8 mouse cellular contexts compared by ENCODE assay signal in genomic region chr10:121350357-121351065, GRCm38 (mm10). TPM values are rescaled to one million over a fixed set of nuclear protein-coding genes. Genes with fewer than 3 reads are reported as not detected.
DNase-seq lines count a peak whose midpoint lies in the region; ATAC-seq and TF ChIP-seq lines count a peak whose summit lies in the region.

No protein-coding gene starts in this region.

- H3K4me1 ChIP-seq in ES-E14 (ENCODE audit: control insufficient read depth in 2 of 2, insufficient read depth in 2 of 2, low read length in 2 of 2, poor library complexity in 1 of 2), result no peaks in the 10 kb centered on the region
- peaks cover 10% of the 10 kb centered on the region for H3K4me1 ChIP-seq in forebrain, embryonic 11.5 days (replicated peaks; ENCODE audit: control insufficient read depth, insufficient read depth, low read length)
- H3K4me1 ChIP-seq in intestine, embryonic 14.5 days (replicated peaks; ENCODE audit: control insufficient read depth, insufficient read depth, low read length), result 0 out of 2 replicates have a peak, but pooled peaks cover 7% of the 10 kb centered on the region
- H3K4me1 ChIP-seq in lung, embryonic 15.5 days, result peaks cover 21% of the 10 kb centered on the region
- H3K4me1 ChIP-seq in small intestine, adult 2 months (ENCODE audit: control insufficient read depth, insufficient read depth, insufficient read length, low read length), result no peaks in the 10 kb centered on the region; the same call in 1 of the 2 replicates

- H3K36me3 ChIP-seq in ES-E14 (ENCODE audit: control insufficient read depth, insufficient read depth, low read length, poor library complexity, severe bottlenecking), result no peaks in the 10 kb centered on the region
- no peaks in the 10 kb centered on the region for H3K36me3 ChIP-seq in forebrain, embryonic 11.5 days (ENCODE audit: control insufficient read depth, insufficient read depth, low read length)
- no peaks in the 10 kb centered on the region for H3K36me3 ChIP-seq in intestine, embryonic 14.5 days (ENCODE audit: control insufficient read depth, insufficient read depth, low read length)
- H3K36me3 ChIP-seq in lung, embryonic 15.5 days, result no peaks in the 10 kb centered on the region
- no peaks in the 10 kb centered on the region for H3K36me3 ChIP-seq in small intestine, adult 2 months (ENCODE audit: control insufficient read depth, insufficient read depth, low read length)

- no peaks in the 10 kb centered on the region for H3K9me3 ChIP-seq in ES-E14 (ENCODE audit: control insufficient read depth, insufficient read depth, low read depth, low read length)
- H3K9me3 ChIP-seq in forebrain, embryonic 11.5 days (ENCODE audit: control insufficient read depth, low read length), result no peaks in the 10 kb centered on the region; the same call in 1 of the 2 replicates
- H3K9me3 ChIP-seq in intestine, embryonic 14.5 days (ENCODE audit: control insufficient read depth, low read length), result no peaks in the 10 kb centered on the region
- no peaks in the 10 kb centered on the region for H3K9me3 ChIP-seq in lung, embryonic 15.5 days

- peak; percentile 43 for DNase-seq in adrenal gland, adult 2 months
- DNase-seq in adrenal gland, postnatal 4 days (ENCODE audit: low spot score in 2 of 2), result no peak
- DNase-seq in ES-E14 (ENCODE audit: low read depth, low spot score), result no peak
- peak; percentile 71 for DNase-seq in forebrain, embryonic 11.5 days (ENCODE audit: low spot score)
- peak; percentile 68 for DNase-seq in intestine, embryonic 14.5 days (ENCODE audit: low spot score)
- no peak for DNase-seq in layer of hippocampus, adult 18-20 months (ENCODE audit: low spot score in 2 of 2)

- WGBS in forebrain, embryonic 11.5 days, result under 1% methylated on average over 35 of the region's 35 CpGs
- WGBS in intestine, embryonic 14.5 days, result 3% methylated on average over 34 of the region's 35 CpGs
- WGBS in lung, embryonic 15.5 days, result 2% methylated on average over 35 of the region's 35 CpGs
- WGBS in small intestine, adult 2 months, result 3% methylated on average over 35 of the region's 35 CpGs

- peak overlapping the region; percentile 66 to 81 for H3K4me3 ChIP-seq in ES-E14 (ENCODE audit: insufficient read depth in 1 of 2, low read depth in 1 of 2, low read length in 2 of 2, poor library complexity in 1 of 2, severe bottlenecking in 1 of 2)
- peak overlapping the region; percentile 42 for H3K4me3 ChIP-seq in forebrain, embryonic 11.5 days (ENCODE audit: low read depth, low read length)
- peak overlapping the region; percentile 42 for H3K4me3 ChIP-seq in intestine, embryonic 14.5 days (ENCODE audit: low read depth, low read length)
- H3K4me3 ChIP-seq in lung, embryonic 15.5 days, result peak overlapping the region; percentile 60
- H3K4me3 ChIP-seq in small intestine, adult 2 months (ENCODE audit: low read depth, low read length), result peak overlapping the region; percentile 77

- no peak for TF ChIP-seq POLR2A in small intestine, adult 2 months (IDR thresholded peaks at IDR 0.05; ENCODE audit: low read depth, low read length)

- peak overlapping the region; percentile 19; the same call in 1 of the 2 replicates for H3K9ac ChIP-seq in ES-E14 (ENCODE audit: insufficient read depth, low read depth, low read length, poor library complexity, severe bottlenecking)
- peak overlapping the region; percentile 43 for H3K9ac ChIP-seq in forebrain, embryonic 11.5 days (ENCODE audit: low read length)
- H3K9ac ChIP-seq in intestine, embryonic 14.5 days (ENCODE audit: low read length), result peak overlapping the region; percentile 42
- peak overlapping the region; percentile 46 for H3K9ac ChIP-seq in lung, embryonic 15.5 days

- TF ChIP-seq CTCF in small intestine, adult 2 months (IDR thresholded peaks at IDR 0.05; ENCODE audit: extremely low read depth, insufficient read length, insufficient replicate concordance, low read depth, low read length), result no peak

- peaks cover 16% of the 10 kb centered on the region; the same call in 1 of the 2 replicates for H3K27me3 ChIP-seq in forebrain, embryonic 11.5 days (ENCODE audit: control insufficient read depth, insufficient read depth, low read length)
- H3K27me3 ChIP-seq in intestine, embryonic 14.5 days (replicated peaks; ENCODE audit: control insufficient read depth, insufficient read depth, low read length), result peaks cover 38% of the 10 kb centered on the region
- H3K27me3 ChIP-seq in lung, embryonic 15.5 days, result peaks cover 29% of the 10 kb centered on the region
- no peaks in the 10 kb centered on the region; the same call in 1 of the 2 replicates for H3K27me3 ChIP-seq in small intestine, adult 2 months (ENCODE audit: control insufficient read depth, insufficient read depth, low read length)

- peak; percentile 84 for ATAC-seq in forebrain, embryonic 11.5 days (replicated peaks; ENCODE audit: low FRiP score)
- ATAC-seq in intestine, embryonic 14.5 days (replicated peaks; ENCODE audit: low FRiP score, low TSS enrichment, low read depth), result peak; percentile 81
- peak; percentile 60 for ATAC-seq in lung, embryonic 15.5 days (ENCODE audit: borderline replicate concordance, extremely low read depth, low FRiP score, low TSS enrichment)

- H3K27ac ChIP-seq in ES-E14 (ENCODE audit: insufficient read depth, low read depth, low read length, poor library complexity, severe bottlenecking), result no peak overlapping the region
- no peak overlapping the region for H3K27ac ChIP-seq in forebrain, embryonic 11.5 days (ENCODE audit: low read depth, low read length)
- H3K27ac ChIP-seq in intestine, embryonic 14.5 days (ENCODE audit: low read depth), result no peak overlapping the region
- peak overlapping the region; percentile 78 for H3K27ac ChIP-seq in lung, embryonic 15.5 days
- H3K27ac ChIP-seq in small intestine, adult 2 months (ENCODE audit: insufficient read depth, low read depth, low read length), result peak overlapping the region; percentile 17; the same call in 1 of the 2 replicates

- in situ Hi-C loops in ES-E14 (cut with MboI; ENCODE audit: low sequenced_read_pairs in 2 of 2, unreplicated experiment in 2 of 2), result no loop called here

- H3K4me2 ChIP-seq in forebrain, embryonic 11.5 days (ENCODE audit: low read depth, low read length, severe bottlenecking), result peak overlapping the region; percentile 87
- peak overlapping the region; percentile 88 for H3K4me2 ChIP-seq in intestine, embryonic 14.5 days (ENCODE audit: low read length)
- peak overlapping the region; percentile 95 for H3K4me2 ChIP-seq in lung, embryonic 15.5 days

TF ChIP-seq in ES-E14, 5 proteins besides CTCF, POLR2A, EP300 and RAD21:
- TF ChIP-seq ZNF384 (IDR thresholded peaks at IDR 0.05; ENCODE audit: low read depth, low read length) (no peak), CHD2 (IDR thresholded peaks at IDR 0.05; ENCODE audit: low read depth, low read length) (no peak), MAFK (IDR thresholded peaks at IDR 0.05; ENCODE audit: insufficient read depth, low read depth, low read length) (no peak), HCFC1 (IDR thresholded peaks at IDR 0.05; ENCODE audit: borderline replicate concordance, insufficient read depth, low read length) (no peak), ZC3H11A (IDR thresholded peaks at IDR 0.05; ENCODE audit: borderline replicate concordance, low read depth, low read length) (no peak)

RNA-seq across cellular contexts. Expression of gene Tbc1d30, which starts 0.6 kb away (rescaled TPM):
- 1 to 10 TPM; 2.9 to 8.7 TPM for total RNA-seq in adrenal gland, adult 2 months (2021)
- 0.57 and 1.5 TPM in 2 replicates for polyA plus RNA-seq in adrenal gland, adult 2 months (2012; rRNA removed)
- 1 to 10 TPM; 3.8 to 7.1 TPM for total RNA-seq in adrenal gland, postnatal 4 days (2021)
- 0.45 and 0.58 TPM in 2 replicates for total RNA-seq in ES-E14 (2012; rRNA removed)
- 3.0 and 3.3 TPM in 2 replicates for polyA plus RNA-seq in forebrain, embryonic 11.5 days (2014; fragmentation: Nextera tagmentation; extraction: Ambion mirVana)
- 2.8 and 3.8 TPM in 2 replicates for polyA plus RNA-seq in intestine, embryonic 14.5 days (2014; fragmentation: Nextera tagmentation; extraction: Ambion mirVana)
- polyA plus RNA-seq in lung, embryonic 15.5 days (2015; fragmentation: Nextera tagmentation; extraction: Ambion mirVana), result 2.8 and 3.5 TPM in 2 replicates
- polyA plus RNA-seq in small intestine, adult 2 months (2012; rRNA removed), result 4.3 and 5.5 TPM in 2 replicates
- total RNA-seq in layer of hippocampus, adult 18-20 months (2021), result 10 to 100 TPM; 38.8 to 40.3 TPM

RNA-seq across cellular contexts. Expression of gene Gns, which starts 14.4 kb away (rescaled TPM):
- 100 to 1,000 TPM; 169 to 240 TPM for total RNA-seq in adrenal gland, adult 2 months (2021)
- 657 and 731 TPM in 2 replicates for polyA plus RNA-seq in adrenal gland, adult 2 months (2012; rRNA removed)
- 100 to 1,000 TPM; 121 to 130 TPM for total RNA-seq in adrenal gland, postnatal 4 days (2021)
- total RNA-seq in ES-E14 (2012; rRNA removed), result 61.0 and 79.8 TPM in 2 replicates
- polyA plus RNA-seq in forebrain, embryonic 11.5 days (2014; fragmentation: Nextera tagmentation; extraction: Ambion mirVana), result 43.1 and 45.6 TPM in 2 replicates
- 47.8 and 48.6 TPM in 2 replicates for polyA plus RNA-seq in intestine, embryonic 14.5 days (2014; fragmentation: Nextera tagmentation; extraction: Ambion mirVana)
- polyA plus RNA-seq in lung, embryonic 15.5 days (2015; fragmentation: Nextera tagmentation; extraction: Ambion mirVana), result 35.5 and 36.4 TPM in 2 replicates
- 89.5 and 149 TPM in 2 replicates for polyA plus RNA-seq in small intestine, adult 2 months (2012; rRNA removed)
- total RNA-seq in layer of hippocampus, adult 18-20 months (2021), result 10 to 100 TPM; 80.5 to 87.2 TPM

Comparison
In these comparisons a context has a peak if more than half of its experiments do, and no peak if none do; other contexts are left out.
1. DNase-seq: peak in adrenal gland, adult 2 months (single experiment), forebrain, embryonic 11.5 days (single experiment) and intestine, embryonic 14.5 days (single experiment); none in adrenal gland, postnatal 4 days (0 of 2), ES-E14 (single experiment) and layer of hippocampus, adult 18-20 months (0 of 2).
2. H3K27ac ChIP-seq: peak in lung, embryonic 15.5 days (single experiment) and small intestine, adult 2 months (single experiment); none in ES-E14 (single experiment), forebrain, embryonic 11.5 days (single experiment) and intestine, embryonic 14.5 days (single experiment).
3. Peak in every context shown above with its lines, with median percentiles within 50 percentile points of each other: H3K4me3 ChIP-seq, H3K9ac ChIP-seq, ATAC-seq and H3K4me2 ChIP-seq.